Mouse (Mus musculus) olfactory bulb, adult 2 months (tissue): ENCODE data around the gene Naa35.

Experiments
- CTCF ChIP-seq: fragments of 200-500 bp; IDR thresholded peaks from 2 replicates; pipeline ENCODE4 v1.5.1; 2012; ENCODE audit warnings: low read depth, mild to moderate bottlenecking, low read length, moderate library complexity; ENCODE audit not compliant: insufficient read depth
- POLR2A ChIP-seq: fragments of 200-500 bp; IDR thresholded peaks from 2 replicates; pipeline ENCODE4 v1.6.1; 2012; ENCODE audit warnings: mild to moderate bottlenecking, low read depth, low read length, moderate library complexity; ENCODE audit not compliant: insufficient read depth

- no peak for TF ChIP-seq POLR2A
- TF ChIP-seq CTCF = no peak
Measured at GRCm38 (mm10) chr13:59624389-59624788, 39.3 kb downstream of the Naa35 start.
